Mouse (Mus musculus) hindlimb bud, embryonic 11.5 days (tissue): ENCODE results near the gene Fam102a.
A peak's percentile ranks its signal among the peaks of the same experiment; 100 is the strongest.
"Not testable (repeated sequence)": the region's sequence is repeated elsewhere in the genome, so short reads cannot be mapped to it uniquely, and the experiment has no call there.

ENCODE experiments used
- DNase-seq: peaks from one replicate; pipeline ENCODE4 v3.0.0-alpha.2; 2012; ENCODE audit warnings: low read depth, low spot score; ENCODE audit errors: extremely low spot score

Gene Fam102a

GRCm38 (mm10) chr2:32534733-32535471, at the start of gene Fam102a:
Fam102a (plus strand) TSS chr2:32535332.
- DNase-seq, result no peak

GRCm38 (mm10) chr2:32485751-32486150, 49.4 kb upstream of the Fam102a start:
- DNase-seq, result no peak

GRCm38 (mm10) chr2:32486155-32486554, 49.0 kb upstream of the Fam102a start:
- no peak for DNase-seq

GRCm38 (mm10) chr2:32487124-32487623, 48.0 kb upstream of the Fam102a start:
- peak; percentile 96 for DNase-seq

- DNase-seq, result peak; percentile 76
These were observed 46.5 kb upstream of the Fam102a start for GRCm38 (mm10) chr2:32488679-32489078.

- not testable (repeated sequence) for DNase-seq
These were observed 44.4 kb upstream of the Fam102a start for GRCm38 (mm10) chr2:32490730-32491129.

GRCm38 (mm10) chr2:32492661-32493060, 42.5 kb upstream of the Fam102a start:
- no peak for DNase-seq

- no peak for DNase-seq
These were observed 41.8 kb upstream of the Fam102a start for GRCm38 (mm10) chr2:32493301-32493701.

GRCm38 (mm10) chr2:32494522-32494921, 40.6 kb upstream of the Fam102a start:
- DNase-seq, result no peak

GRCm38 (mm10) chr2:32495185-32495726, 39.9 kb upstream of the Fam102a start:
- DNase-seq, result no peak

GRCm38 (mm10) chr2:32496190-32496589, 38.9 kb upstream of the Fam102a start:
- DNase-seq, result no peak

- no peak for DNase-seq
These were observed 35.8 kb upstream of the Fam102a start for GRCm38 (mm10) chr2:32499365-32499764.

GRCm38 (mm10) chr2:32500461-32500860, 34.7 kb upstream of the Fam102a start:
- DNase-seq, result no peak

GRCm38 (mm10) chr2:32501754-32502324, 33.3 kb upstream of the Fam102a start:
- DNase-seq, result no peak

- no peak for DNase-seq
These were observed 32.3 kb upstream of the Fam102a start for GRCm38 (mm10) chr2:32502843-32503242.

GRCm38 (mm10) chr2:32503588-32503987, 31.5 kb upstream of the Fam102a start:
- DNase-seq, result no peak

GRCm38 (mm10) chr2:32505536-32505935, 29.6 kb upstream of the Fam102a start:
- no peak for DNase-seq

GRCm38 (mm10) chr2:32506673-32507668, 28.2 kb upstream of the Fam102a start:
- DNase-seq, result no peak

- no peak for DNase-seq
These were observed 27.2 kb upstream of the Fam102a start for GRCm38 (mm10) chr2:32507906-32508305.

GRCm38 (mm10) chr2:32509287-32509686, 25.8 kb upstream of the Fam102a start:
- DNase-seq, result no peak

GRCm38 (mm10) chr2:32509896-32510295, 25.2 kb upstream of the Fam102a start:
- DNase-seq, result peak; percentile 24
